Mouse (Mus musculus): ENCODE data around the gene Serpinb7.

Serpinb7 gene

DNA sequence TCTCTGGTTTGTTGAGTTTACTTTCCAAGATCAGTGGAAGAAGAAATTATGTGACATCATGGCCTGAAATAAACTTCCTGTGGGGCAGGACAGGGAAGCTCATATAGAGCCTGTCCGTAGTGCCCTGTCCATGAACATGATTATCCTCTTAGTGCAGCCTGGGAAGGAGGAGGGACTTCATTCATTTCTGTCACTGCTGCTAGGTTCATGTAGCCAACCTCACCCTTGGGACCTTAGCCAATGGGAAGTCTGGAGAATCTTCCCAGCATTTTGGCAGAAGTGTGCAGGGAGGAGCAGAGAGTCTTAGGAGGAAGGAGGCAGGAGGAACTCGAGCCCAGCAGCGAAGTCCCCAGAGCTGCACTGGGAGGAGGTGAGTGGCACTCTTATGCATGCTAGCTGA is at the start of gene Serpinb7:
Gene Serpinb7, plus strand, starts transcription at position 301 of the 400 bp plus-strand sequence.
- in situ Hi-C loops (cut with MboI, MseI): no loop called here

GRCm38 (mm10) chr1:107350392-107350791 is 49.1 kb upstream of the Serpinb7 start:
- in situ Hi-C loops (cut with MboI, MseI): no loop called here

DNA sequence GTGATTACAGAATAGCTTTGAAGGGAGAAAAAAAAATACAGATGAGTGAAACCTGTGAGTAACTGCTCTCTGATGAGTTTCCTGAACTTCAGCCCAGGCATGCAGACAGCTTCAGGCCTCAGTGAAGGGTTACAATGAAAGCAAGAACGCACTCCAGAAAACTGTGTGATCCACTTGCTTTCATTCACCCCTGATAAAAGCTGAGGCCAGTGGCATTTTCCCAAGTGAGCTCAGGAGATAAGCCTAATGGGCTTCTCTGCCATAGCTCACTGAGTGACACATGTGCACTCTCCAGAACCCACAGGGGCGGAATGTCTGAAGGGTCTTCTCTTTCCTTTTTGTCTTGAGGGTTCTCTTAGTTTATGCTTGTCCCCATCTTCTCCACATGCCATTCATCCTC is 48.3 kb upstream of the Serpinb7 start:
- in situ Hi-C loops (cut with MboI, MseI): no loop called here

GRCm38 (mm10) chr1:107353046-107353445 is 46.4 kb upstream of the Serpinb7 start:
- in situ Hi-C loops (cut with MboI, MseI): no loop called here

DNA sequence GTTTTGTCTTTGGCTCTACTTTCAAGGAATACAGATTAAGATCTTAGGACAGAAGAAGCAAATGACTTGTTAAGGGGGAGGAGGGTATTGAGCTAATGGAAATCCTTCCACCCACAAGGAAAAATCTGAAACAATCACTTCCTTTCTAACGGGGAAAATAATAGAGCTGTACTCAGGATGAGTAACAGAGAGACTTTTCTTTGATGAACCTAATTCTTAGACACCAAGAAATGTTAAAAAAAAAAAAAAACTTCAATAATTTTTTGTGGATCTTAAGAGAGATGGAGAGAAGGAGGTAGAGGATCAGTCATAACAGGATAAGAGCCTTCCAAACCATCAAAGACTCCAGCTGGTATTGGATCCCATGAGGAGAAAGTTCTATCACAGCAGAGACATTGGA is 38.6 kb upstream of the Serpinb7 start, which contains the start of gene Serpinb11:
Gene Serpinb11, plus strand, starts transcription at position 301 of the 400 bp plus-strand sequence.
- in situ Hi-C loops (cut with MboI, MseI): no loop called here

DNA sequence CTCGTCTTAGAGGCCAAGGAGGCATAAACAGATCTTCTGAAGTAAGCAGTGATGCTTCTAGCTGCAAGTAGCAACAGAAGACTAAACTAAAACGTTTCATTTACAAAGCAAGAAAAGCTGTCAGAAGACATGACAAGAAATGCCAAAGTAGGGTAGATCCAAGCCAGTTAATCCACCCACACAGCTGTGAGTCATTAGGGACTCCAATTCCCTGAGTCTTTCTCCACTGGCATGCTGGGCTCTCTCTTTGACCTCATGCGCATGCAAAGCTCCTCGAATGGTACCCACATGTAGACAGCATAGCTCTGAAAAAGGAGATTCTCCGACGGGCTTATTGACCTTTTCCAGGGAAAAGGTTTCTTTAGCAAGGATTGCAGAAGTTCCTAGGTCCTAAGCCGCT is 33.5 kb upstream of the Serpinb7 start:
- in situ Hi-C loops (cut with MboI, MseI): no loop called here

DNA sequence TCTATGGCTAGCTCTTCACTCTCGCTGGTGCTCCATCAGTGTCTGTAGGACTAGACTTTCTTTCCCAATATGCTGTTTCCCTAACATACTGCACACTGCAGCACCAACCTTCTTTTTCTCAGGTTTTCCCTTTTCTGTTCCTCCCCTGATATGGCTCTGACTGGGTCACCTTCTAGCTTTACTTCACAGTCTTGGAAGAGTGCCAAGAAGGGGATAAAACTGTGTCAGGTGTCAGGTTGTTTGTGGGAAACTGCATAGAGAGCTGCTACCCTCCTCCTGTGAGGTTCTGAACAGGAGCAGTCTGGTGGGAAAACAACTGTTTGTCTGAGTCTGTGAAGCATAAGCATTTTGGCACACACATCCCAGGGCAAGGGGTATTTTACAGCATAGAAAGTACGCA is 30.5 kb upstream of the Serpinb7 start:
- in situ Hi-C loops (cut with MboI, MseI): no loop called here

DNA sequence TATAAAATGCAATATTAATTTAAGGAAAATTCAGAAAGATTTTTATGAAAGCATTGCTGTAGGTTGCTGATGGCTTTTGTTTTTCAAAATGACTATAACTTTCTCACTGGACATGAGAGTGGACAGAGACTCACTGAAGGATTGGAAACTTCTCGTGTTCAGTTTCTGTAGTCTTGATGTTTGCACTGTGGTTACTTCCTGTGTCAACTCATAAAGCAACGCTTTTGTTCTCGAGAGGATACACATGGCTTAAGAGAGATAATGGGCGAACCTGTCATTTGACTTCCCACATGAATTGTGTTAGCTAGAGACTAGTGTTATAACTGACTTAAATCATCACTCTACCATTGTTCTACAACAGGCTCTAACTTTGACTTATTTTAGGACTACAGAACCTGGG is 22.5 kb upstream of the Serpinb7 start:
- in situ Hi-C loops (cut with MboI, MseI): no loop called here

GRCm38 (mm10) chr1:107378368-107378767 is 21.1 kb upstream of the Serpinb7 start:
- in situ Hi-C loops (cut with MboI, MseI): no loop called here

GRCm38 (mm10) chr1:107381491-107381890 is 18.0 kb upstream of the Serpinb7 start:
- in situ Hi-C loops (cut with MboI, MseI): no loop called here

DNA sequence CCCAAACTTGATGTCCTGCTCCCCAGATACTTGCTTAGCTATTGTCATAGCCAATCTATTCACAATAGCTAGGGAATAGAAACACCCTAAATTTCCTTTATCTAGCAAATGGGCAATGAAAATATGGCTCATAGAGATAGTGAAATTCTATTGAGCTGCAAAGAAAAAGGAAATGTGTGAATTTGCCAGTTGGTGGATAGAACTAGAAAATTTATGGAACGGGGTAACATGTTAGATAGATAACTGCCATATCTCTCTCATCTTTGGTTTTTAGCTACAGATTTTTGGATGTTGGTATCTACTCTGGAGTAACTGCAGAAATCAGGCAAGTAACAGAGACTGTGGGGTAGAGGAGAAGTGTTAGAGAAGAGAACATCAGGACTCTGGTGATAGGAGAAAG is 17.1 kb upstream of the Serpinb7 start:
- in situ Hi-C loops (cut with MboI, MseI): no loop called here

DNA sequence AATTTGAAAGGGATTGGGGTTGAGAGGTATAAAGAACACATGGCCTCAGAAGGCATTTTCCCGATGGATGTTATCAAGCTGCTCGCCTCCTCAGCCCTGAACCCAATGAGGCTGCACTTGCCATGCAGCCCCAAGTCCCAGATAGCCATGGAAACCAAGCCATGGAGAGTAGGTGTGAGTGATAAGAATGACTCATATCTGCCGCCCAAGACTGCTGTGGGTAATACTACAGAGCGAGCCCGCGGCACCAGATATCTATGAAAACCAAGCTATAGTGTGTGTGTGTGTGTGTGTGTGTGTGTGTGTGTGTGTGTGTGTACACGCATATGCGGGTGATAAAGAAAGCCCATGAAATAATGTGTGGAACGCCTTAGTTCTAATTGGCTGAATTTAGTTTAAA is 14.9 kb upstream of the Serpinb7 start:
- in situ Hi-C loops (cut with MboI, MseI): no loop called here

DNA sequence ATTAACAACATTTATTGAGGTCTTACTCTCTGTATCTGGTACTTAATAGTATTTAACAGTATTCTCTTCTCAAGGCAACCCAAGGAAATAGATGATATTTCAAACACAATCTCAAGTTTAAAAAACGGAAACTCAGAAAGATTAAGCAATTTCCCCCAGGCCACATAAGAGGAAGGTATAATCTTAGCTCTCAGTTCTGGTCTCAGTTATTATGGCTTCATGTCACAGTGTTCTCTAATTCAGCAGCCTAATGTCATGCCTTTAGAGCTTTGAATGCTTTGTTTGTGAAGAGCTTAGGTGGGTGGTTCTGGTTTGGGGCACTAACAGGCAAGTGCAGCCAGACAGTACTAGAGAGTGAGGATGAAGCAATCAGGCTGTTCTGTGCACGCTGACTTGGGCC is 9.7 kb upstream of the Serpinb7 start:
- in situ Hi-C loops (cut with MboI, MseI): no loop called here

DNA sequence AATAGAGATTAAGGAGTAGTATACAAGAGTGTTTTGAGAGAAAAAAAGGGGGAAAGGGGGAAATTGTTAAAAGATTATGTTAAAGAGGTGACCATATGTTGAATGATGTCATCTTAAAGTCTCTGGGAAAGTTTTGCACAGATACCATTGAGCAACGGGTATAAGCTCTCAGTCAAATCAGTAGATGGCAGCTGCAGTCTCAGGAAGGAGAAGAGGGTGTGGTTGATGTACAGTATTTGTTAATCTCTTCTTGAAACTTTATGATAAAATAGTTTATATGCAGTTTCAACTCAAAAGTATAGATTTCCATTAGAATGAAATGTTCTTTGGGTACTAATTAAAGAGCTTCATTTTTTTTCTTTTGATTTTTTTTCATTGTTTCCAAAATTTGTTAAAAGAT is 2.0 kb upstream of the Serpinb7 start:
- in situ Hi-C loops (cut with MboI, MseI): no loop called here

DNA sequence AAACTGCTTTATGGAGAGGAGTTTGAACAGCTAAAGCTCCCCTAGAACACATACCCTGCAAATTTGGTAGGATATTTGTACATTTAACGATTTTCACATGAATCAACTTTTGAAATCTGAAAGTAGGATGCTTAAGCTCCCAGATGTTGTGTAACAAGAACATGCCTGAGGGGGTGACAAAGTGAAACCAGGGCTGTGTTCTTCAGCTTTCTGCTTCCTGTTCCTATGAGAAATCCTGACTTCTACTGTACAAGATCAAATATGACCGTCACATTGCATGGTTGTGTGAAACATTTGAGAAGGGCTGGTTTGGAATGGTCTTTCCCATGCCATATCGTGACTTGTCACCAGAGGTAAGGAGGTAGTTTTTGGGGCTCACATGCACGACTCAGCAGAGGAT is 2.6 kb downstream of the Serpinb7 start:
- in situ Hi-C loops (cut with MboI, MseI): no loop called here

- in situ Hi-C loops (cut with MboI, MseI): no loop called here
These were observed 15.2 kb downstream of the Serpinb7 start for GRCm38 (mm10) chr1:107414650-107415049.

DNA sequence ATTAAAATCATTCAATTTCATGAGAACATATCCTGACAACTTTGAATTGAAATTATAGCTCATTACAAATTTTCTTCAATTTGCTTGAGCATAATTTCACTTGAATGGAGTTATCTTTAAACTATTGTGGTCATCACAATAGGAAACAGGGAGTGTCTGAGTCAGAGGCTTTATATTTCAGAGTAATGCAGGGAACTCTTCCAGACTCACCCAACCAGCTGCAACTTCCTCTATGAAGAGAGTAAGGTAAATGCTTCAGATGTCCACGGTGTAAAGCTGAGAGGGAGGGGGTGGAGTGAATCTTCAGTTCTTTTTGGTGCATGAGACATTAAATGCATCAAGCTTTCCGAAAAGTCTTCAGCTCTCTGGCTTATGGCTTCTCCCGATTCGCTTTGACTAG is 23.0 kb downstream of the Serpinb7 start:
- in situ Hi-C loops (cut with MboI, MseI): no loop called here

DNA sequence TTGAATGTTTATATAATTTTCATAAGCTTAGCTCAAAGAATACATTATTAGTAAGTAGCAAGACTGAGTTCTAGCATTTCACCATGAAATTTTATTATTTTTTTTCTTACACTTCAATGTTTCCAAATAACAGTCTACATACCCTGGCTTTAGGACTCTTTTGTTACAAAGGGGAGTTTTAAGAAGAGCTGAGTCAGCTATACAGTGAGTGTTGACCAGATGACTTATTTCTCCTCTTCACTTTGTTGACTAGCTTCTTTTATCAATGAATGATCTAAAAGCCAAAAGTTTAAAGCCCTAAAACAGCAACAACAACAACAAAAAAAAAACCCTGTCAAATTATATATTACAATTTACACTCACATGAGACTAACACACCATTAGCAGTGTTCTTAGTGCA is 31.8 kb downstream of the Serpinb7 start:
- in situ Hi-C loops (cut with MboI, MseI): no loop called here

- in situ Hi-C loops (cut with MboI, MseI): no loop called here
These were observed 36.1 kb downstream of the Serpinb7 start for GRCm38 (mm10) chr1:107435528-107435927.

DNA sequence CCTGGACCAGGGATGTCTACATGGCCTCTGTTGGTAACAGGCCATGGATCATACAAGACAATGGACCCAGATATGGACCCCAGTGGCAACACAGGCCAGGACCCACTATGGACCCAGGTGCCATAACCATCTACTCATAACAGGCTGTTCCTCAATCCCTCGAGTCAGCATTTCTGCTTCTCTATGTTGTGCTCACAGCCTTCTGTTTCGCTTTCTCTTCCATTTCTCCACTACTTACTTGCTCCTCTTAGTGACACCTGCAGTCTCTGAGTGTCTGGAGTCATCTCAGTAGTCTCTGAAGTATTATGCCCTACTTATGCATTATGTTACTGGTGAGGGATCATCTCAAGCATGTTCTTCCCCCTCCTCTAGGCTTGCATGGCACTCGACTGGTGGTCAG is 40.0 kb downstream of the Serpinb7 start:
- in situ Hi-C loops (cut with MboI, MseI): no loop called here

- in situ Hi-C loops (cut with MboI, MseI): no loop called here
These were observed 45.9 kb downstream of the Serpinb7 start for GRCm38 (mm10) chr1:107445352-107445751.

- in situ Hi-C loops (cut with MboI, MseI): no loop called here
These were observed 47.9 kb downstream of the Serpinb7 start for GRCm38 (mm10) chr1:107447228-107447931.

DNA sequence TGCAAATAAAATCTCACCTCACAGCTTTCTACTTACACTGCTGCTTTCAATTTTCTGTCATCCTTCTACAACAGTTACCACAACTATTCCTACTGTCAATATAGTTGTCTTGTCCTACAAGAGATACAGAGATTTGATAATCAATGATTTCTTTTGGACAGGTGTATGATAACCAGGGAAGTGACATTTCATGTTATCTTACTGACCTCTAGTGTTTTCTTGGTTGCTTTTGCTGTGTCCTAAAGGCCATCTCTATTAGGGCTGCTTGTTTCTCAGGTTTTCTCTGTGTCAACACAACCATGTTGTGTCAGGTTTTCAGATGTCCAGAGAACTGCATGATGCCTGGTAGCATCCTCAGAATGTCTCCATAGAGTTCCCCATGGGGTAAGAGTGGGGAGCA is 80.5 kb downstream of the Serpinb7 start:
- in situ Hi-C loops (cut with MboI, MseI): loop anchor here (10.0 to 25.0 kb wide), 2 partner anchors 235 to 468 kb away; no protein-coding TSS in a partner anchor

- in situ Hi-C loops (cut with MboI, MseI): loop anchor here (10.0 to 25.0 kb wide), 2 partner anchors 237 to 469 kb away; no protein-coding TSS in a partner anchor
These were observed 82.0 kb downstream of the Serpinb7 start for GRCm38 (mm10) chr1:107481452-107481851.

All from T-helper 2 cell (primary cell).